Mouse (Mus musculus) kidney, postnatal 0 days (tissue): ENCODE measurements around the gene Mrgbp. TPM values are rescaled to one million over a fixed set of nuclear protein-coding genes. Genes with fewer than 3 reads are reported as not detected.

Source experiments
- ATAC-seq: fragments of 200-750 bp; cut with Nextera tagmentation; replicated peaks from 2 replicates; pipeline ENCODE4 v1.8.0; 2017; ENCODE audit warnings: low read depth, moderate number of reproducible peaks, moderate TSS enrichment, moderate library complexity; ENCODE audit not compliant: low FRiP score
- DNase-seq: peaks from one replicate; pipeline ENCODE4 v3.0.0-alpha.2; 2016; ENCODE audit warnings: low spot score
- H3K27ac ChIP-seq: fragments of 300-500 bp; sonication (generic); 2 replicates; pipeline ENCODE4 v1.5.1; 2014; ENCODE audit warnings: mild to moderate bottlenecking
- H3K27me3 ChIP-seq: fragments of 300-500 bp; sonication (generic); 2 replicates; pipeline ENCODE4 v1.6.1; 2014; ENCODE audit warnings: low read length, mixed read lengths; ENCODE audit not compliant: insufficient read depth
- H3K36me3 ChIP-seq: fragments of 300-500 bp; sonication (generic); 2 replicates; pipeline ENCODE4 v1.6.1; 2014; ENCODE audit warnings: low read length, mixed read lengths; ENCODE audit not compliant: insufficient read depth
- H3K4me1 ChIP-seq: fragments of 300-500 bp; sonication (generic); replicated peaks from 2 replicates; pipeline ENCODE4 v1.6.1; 2014; ENCODE audit warnings: antibody characterized with exemption, low read length, mixed read lengths; ENCODE audit not compliant: insufficient read depth
- H3K4me2 ChIP-seq: fragments of 300-500 bp; sonication (generic); 2 replicates; pipeline ENCODE4 v1.6.1; 2014; ENCODE audit warnings: mild to moderate bottlenecking, low read length, moderate library complexity, mixed read lengths
- H3K4me3 ChIP-seq: fragments of 300-500 bp; sonication (generic); replicated peaks from 2 replicates; pipeline ENCODE4 v1.5.1; 2014; ENCODE audit warnings: low read depth, low read length
- H3K9ac ChIP-seq: fragments of 300-500 bp; sonication (generic); 2 replicates; pipeline ENCODE4 v1.6.1; 2014; ENCODE audit warnings: low read depth, low read length
- H3K9me3 ChIP-seq: fragments of 300-500 bp; sonication (generic); replicated peaks from 2 replicates; pipeline ENCODE4 v1.6.1; 2016; ENCODE audit warnings: low read length, inconsistent platforms, mixed read lengths
- CTCF ChIP-seq: IDR thresholded peaks from 2 replicates; pipeline ENCODE4 v1.5.1; 2016; ENCODE audit warnings: antibody characterized with exemption, low read depth, mild to moderate bottlenecking, moderate library complexity
- WGBS: fragments of 180-500 bp; shearing (Covaris S2); extraction: QIAGEN DNeasy Blood & Tissue Kit; methylation state at CpG from one replicate; pipeline ENCODE4 v1.1.7; 2014; 5-methylcytosine and 5-hydroxymethylcytosine counted together
- polyA plus RNA-seq: library from polyadenylated mRNA; unstranded; fragments of >200 nt; fragmentation: Nextera tagmentation; extraction: Ambion mirVana; gene quantifications from 2 replicates; pipeline ENCODE4 v1.2.1, GENCODE M21; 2015

Mrgbp gene
- polyA plus RNA-seq: 32.1 and 34.1 TPM in 2 replicates

DNA sequence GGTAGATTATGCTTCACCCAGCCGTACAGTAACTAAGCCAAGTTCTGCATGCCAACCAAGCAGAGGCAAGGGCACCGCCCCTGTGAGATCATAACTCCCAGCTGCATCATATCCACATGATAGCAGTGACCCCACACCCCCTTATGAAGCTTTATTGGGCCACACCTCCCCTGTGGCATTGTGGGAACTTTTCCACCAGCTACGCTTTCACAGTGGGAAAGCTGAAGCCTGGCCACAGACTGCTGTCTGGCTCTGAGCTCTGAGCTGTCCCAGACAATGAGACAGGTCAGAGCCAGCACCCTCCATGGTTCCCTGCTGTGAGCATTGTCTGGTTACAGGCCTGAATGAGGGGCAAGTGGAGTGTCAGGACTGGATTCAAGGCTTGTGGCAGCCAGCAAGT, at the start of gene Mrgbp:
TSS of gene Mrgbp (plus strand) at position 303 of the 400 bp plus-strand sequence.
- Histone ChIP-seq H3K9me3 (no peaks in the 10 kb centered on the region), H3K4me3 (no peak within 1 kb of the TSS), H3K36me3 (0 out of 2 replicates have a peak, but pooled peaks cover 7% of the 10 kb centered on the region), H3K4me2 (no peak within 1 kb of the TSS), H3K27me3 (no peaks in the 10 kb centered on the region), H3K9ac (no peak within 1 kb of the TSS), H3K27ac (no peak within 1 kb of the TSS), H3K4me1 (0 out of 2 replicates have a peak, but pooled peaks cover 9% of the 10 kb centered on the region)
- WGBS: 59% methylated on average over 3 of the region's 3 CpGs
- ATAC-seq: no peak
- no peak for DNase-seq
- no peak for TF ChIP-seq CTCF

DNA sequence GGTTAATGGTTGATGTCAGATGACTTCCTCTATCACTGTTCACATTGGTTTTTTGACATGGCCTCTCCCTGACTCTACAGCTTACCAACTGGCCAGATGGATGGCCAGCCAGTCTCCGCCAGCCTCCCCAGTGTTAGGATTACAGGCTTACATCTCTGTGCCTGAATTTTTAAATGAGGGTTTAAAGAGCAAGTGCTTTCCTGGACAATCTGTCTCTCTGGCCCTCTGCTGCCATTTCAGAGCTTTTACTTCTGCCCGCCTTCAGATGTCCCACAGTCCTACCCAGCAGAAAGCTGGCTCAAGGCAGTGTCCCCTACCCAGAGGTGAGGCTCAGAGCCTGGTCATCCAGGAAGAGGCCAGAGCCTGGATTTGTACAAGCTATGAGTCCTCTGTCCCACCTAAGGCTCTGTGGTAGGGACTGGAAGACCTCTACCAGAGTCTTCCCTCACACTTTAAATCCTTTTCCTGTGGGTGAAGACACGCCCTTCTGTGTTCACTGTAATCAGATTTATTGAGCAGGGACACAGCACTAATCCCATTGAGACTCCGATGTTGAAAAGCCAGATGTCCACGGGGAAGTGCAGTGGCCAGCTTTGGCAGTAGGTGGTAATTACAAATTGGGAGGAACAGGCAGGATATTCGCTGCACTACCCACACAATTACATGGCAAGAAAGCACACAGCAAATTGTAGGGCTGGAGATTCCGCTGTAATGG, 49.3 kb upstream of the Mrgbp start:
- 65% methylated on average over 7 of the region's 7 CpGs for WGBS
- TF ChIP-seq CTCF: no peak
- Histone ChIP-seq H3K9me3 (no peaks in the 10 kb centered on the region), H3K36me3 (no peaks in the 10 kb centered on the region), H3K4me2 (no peak overlapping the region), H3K9ac (no peak overlapping the region), H3K4me1 (peaks cover 6% of the 10 kb centered on the region; the same call in 1 of the 2 replicates), H3K4me3 (no peak overlapping the region), H3K27ac (no peak overlapping the region), H3K27me3 (no peaks in the 10 kb centered on the region)
- no peak for ATAC-seq
- no peak for DNase-seq

DNA sequence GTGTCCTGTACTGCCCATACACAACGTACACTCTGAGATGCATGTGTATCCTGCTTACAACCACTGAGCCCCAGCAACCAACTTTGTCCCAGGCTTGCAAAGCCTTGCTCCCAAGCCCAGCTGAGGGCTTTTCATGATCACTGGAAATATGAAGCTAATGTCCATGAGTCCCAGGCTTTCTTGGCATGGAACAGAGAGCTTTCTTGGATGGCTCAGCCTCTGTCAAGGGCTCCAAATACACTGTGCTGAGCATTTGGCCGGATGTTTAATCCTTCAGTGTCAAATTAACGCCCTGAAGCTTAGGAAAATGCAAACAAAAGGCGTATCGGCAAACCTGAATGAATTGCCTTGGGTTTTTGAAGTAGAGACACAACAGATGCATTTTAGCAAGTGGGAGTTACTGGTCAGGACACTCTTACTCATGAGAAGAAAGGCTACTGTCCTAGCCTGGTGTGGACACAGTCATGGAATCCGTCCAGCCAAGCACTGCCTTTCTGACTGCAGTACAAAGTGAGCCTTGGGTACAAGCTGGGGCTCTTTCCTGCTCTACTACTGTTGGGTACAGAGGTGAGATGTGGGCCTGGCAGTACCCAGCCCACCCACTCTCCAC, 48.6 kb upstream of the Mrgbp start:
- TF ChIP-seq CTCF: no peak
- Histone ChIP-seq H3K9ac (no peak overlapping the region), H3K4me1 (peaks cover 6% of the 10 kb centered on the region; the same call in 1 of the 2 replicates), H3K4me2 (no peak overlapping the region), H3K27me3 (no peaks in the 10 kb centered on the region), H3K9me3 (no peaks in the 10 kb centered on the region), H3K4me3 (no peak overlapping the region), H3K27ac (no peak overlapping the region), H3K36me3 (no peaks in the 10 kb centered on the region)
- DNase-seq: no peak
- WGBS: 41% methylated on average over 6 of the region's 6 CpGs
- no peak for ATAC-seq

DNA sequence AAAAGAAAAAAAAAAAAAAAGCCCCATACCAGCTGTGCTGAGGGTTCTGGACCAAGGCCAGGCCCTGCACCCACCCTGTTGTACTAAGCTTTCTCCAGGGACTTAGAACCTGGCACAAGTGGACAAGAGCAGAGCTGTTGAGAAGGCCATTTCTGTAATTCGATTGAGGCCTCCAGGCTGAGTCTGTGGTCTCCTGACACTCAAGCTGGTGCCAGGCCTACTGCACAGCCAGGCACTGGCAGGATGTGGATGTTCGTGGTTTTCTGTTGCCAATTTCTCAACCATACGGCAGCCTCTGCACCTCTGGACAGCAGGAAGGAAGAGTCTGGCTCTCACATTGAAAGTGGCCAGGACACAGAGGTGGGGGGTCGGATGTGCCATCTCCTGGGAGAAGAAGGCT, 47.9 kb upstream of the Mrgbp start:
- ATAC-seq: no peak
- no peaks in the 10 kb centered on the region for H3K27me3 ChIP-seq
- H3K9ac ChIP-seq: no peak overlapping the region
- WGBS: 77% methylated on average over 4 of the region's 4 CpGs
- H3K4me3 ChIP-seq: no peak overlapping the region
- no peak overlapping the region for H3K27ac ChIP-seq
- no peaks in the 10 kb centered on the region for H3K36me3 ChIP-seq
- TF ChIP-seq CTCF: no peak
- H3K4me2 ChIP-seq: no peak overlapping the region
- 0 out of 2 replicates have a peak, but pooled peaks cover 6% of the 10 kb centered on the region for H3K4me1 ChIP-seq
- no peak for DNase-seq
- no peaks in the 10 kb centered on the region for H3K9me3 ChIP-seq

DNA sequence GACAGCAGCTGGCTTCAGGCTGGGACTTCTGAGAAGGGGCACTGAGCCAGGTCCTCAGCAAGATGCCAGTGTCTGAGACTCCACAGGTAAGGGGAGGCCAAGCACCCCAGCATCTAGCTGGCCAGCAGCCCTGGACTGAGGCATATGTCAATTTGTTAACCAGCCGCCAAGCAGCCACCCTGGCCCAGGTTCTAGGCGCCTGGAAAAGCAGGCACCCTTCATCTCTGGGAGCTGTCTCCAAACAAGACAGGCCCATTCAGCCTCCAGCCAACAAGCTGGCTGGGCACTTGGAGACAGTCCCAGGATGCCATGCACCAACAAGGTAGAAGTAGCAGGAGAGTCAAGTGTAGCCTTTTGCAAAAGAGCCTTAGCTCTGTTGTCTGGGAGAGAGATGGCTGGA, 37.4 kb upstream of the Mrgbp start:
- no peak overlapping the region for H3K4me3 ChIP-seq
- no peaks in the 10 kb centered on the region for H3K9me3 ChIP-seq
- no peak overlapping the region for H3K4me2 ChIP-seq
- no peak overlapping the region for H3K27ac ChIP-seq
- H3K36me3 ChIP-seq: no peaks in the 10 kb centered on the region
- DNase-seq (no peak), ATAC-seq (no peak)
- H3K27me3 ChIP-seq: no peaks in the 10 kb centered on the region
- no peaks in the 10 kb centered on the region for H3K4me1 ChIP-seq
- no peak for TF ChIP-seq CTCF
- H3K9ac ChIP-seq: no peak overlapping the region
- WGBS: 90% methylated on average over 2 of the region's 2 CpGs

DNA sequence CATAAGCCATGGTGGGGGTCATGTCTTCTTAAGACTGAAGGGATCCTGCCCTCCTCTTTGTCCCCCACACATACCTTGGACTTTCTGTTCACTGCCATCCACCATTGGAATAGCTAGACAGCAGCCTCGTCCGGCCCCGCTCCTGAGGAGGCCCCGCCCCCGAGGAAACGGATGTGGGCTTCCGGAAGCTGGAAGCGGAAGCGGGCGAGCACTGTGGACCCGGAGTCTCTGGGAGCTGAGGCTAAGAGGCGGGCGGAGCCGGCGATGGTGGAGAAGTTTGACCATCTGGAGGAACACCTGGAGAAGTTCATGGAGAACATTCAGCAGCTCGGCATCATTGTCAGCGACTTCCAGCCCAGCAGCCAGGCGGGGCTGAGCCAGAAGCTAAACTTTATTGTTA, 36.1 kb upstream of the Mrgbp start:
- H3K9me3 ChIP-seq: no peaks in the 10 kb centered on the region
- H3K27ac ChIP-seq: no peak overlapping the region
- H3K27me3 ChIP-seq: no peaks in the 10 kb centered on the region
- ATAC-seq: no peak
- 83% methylated on average over 18 of the region's 18 CpGs for WGBS
- DNase-seq: no peak
- H3K36me3 ChIP-seq: no peaks in the 10 kb centered on the region
- no peak overlapping the region for H3K4me2 ChIP-seq
- no peak for TF ChIP-seq CTCF
- no peak overlapping the region for H3K9ac ChIP-seq
- no peaks in the 10 kb centered on the region for H3K4me1 ChIP-seq
- no peak overlapping the region for H3K4me3 ChIP-seq
